Mouse (Mus musculus) midbrain, embryonic 16.5 days (tissue): ENCODE measurements around the gene Nemp2. TPM values are rescaled to one million over a fixed set of nuclear protein-coding genes. Genes with fewer than 3 reads are reported as not detected.

ENCODE experiments used
- ATAC-seq: fragments of 200-750 bp; cut with Nextera tagmentation; 2 replicates; pipeline ENCODE4 v1.8.0; 2017; ENCODE audit warnings: moderate TSS enrichment
- H3K27ac ChIP-seq: fragments of 300-500 bp; sonication (generic); 2 replicates; pipeline ENCODE4 v1.5.1; 2014; ENCODE audit warnings: mild to moderate bottlenecking, low read length, mixed read lengths
- H3K27me3 ChIP-seq: fragments of 300-500 bp; sonication (generic); 2 replicates; pipeline ENCODE4 v1.6.1; 2014; ENCODE audit warnings: low read depth, low read length, mixed read lengths; ENCODE audit not compliant: control insufficient read depth, insufficient read depth
- H3K36me3 ChIP-seq: fragments of 300-500 bp; sonication (generic); 2 replicates; pipeline ENCODE4 v1.6.1; 2014; ENCODE audit warnings: mild to moderate bottlenecking, low read length, moderate library complexity, mixed read lengths; ENCODE audit not compliant: control insufficient read depth, insufficient read depth
- H3K4me1 ChIP-seq: fragments of 300-500 bp; sonication (generic); 2 replicates; pipeline ENCODE4 v1.6.1; 2014; ENCODE audit warnings: mild to moderate bottlenecking, low read length, mixed read lengths; ENCODE audit not compliant: control insufficient read depth, insufficient read depth
- H3K4me2 ChIP-seq: fragments of 300-500 bp; sonication (generic); 2 replicates; pipeline ENCODE4 v1.6.1; 2014; ENCODE audit warnings: mild to moderate bottlenecking, low read length, mixed read lengths
- H3K4me3 ChIP-seq: fragments of 300-500 bp; sonication (generic); 2 replicates; pipeline ENCODE4 v1.5.1; 2014; ENCODE audit warnings: low read depth, mild to moderate bottlenecking, low read length, moderate library complexity, mixed read lengths
- H3K9ac ChIP-seq: fragments of 300-500 bp; sonication (generic); 2 replicates; pipeline ENCODE4 v1.6.1; 2014; ENCODE audit warnings: low read depth, low read length, mixed read lengths
- H3K9me3 ChIP-seq: fragments of 300-500 bp; sonication (generic); replicated peaks from 2 replicates; pipeline ENCODE4 v1.6.1; 2014; ENCODE audit warnings: mild to moderate bottlenecking, low read length, mixed read lengths; ENCODE audit not compliant: control insufficient read depth, poor library complexity, severe bottlenecking
- WGBS: fragments of 180-500 bp; shearing (Covaris S2); extraction: QIAGEN DNeasy Blood & Tissue Kit; methylation state at CpG from one replicate; pipeline ENCODE4 v1.1.7; 2014; 5-methylcytosine and 5-hydroxymethylcytosine counted together
- polyA plus RNA-seq: library from polyadenylated mRNA; unstranded; fragments of >200 nt; fragmentation: Nextera tagmentation; extraction: Ambion mirVana; gene quantifications from 2 replicates; pipeline ENCODE4 v1.2.1, GENCODE M21; 2015

The Nemp2 gene
- polyA plus RNA-seq, 1 experiment from 2014 or later, result 5.0 TPM

DNA sequence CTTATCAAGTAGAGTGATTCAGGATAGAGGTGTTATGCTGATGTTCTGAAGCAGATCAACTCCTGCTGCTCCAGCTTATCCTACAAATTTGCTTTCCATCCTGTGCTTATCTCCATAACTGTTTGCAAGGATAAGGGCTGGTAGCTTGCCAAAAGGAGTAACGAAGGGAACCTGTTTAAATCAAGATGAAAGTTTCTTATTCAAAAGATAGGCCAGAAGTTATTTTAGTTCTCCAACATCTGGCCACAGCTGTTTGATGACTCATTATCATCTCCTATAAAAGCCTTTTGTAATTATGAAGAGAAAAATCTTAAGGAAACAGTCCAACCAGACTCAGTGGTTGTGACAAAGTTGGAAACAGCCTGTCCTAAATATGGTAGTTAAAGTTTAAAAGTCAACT is 12.3 kb upstream of the Nemp2 start:
- Histone ChIP-seq H3K4me3 (no peak overlapping the region), H3K4me2 (no peak overlapping the region), H3K36me3 (no peaks in the 10 kb centered on the region), H3K27me3 (no peaks in the 10 kb centered on the region), H3K27ac (no peak overlapping the region), H3K9ac (no peak overlapping the region), H3K4me1 (no peaks in the 10 kb centered on the region), H3K9me3 (no peaks in the 10 kb centered on the region)
- no peak for ATAC-seq
- 84% methylated on average over 1 of the region's 1 CpGs for WGBS

DNA sequence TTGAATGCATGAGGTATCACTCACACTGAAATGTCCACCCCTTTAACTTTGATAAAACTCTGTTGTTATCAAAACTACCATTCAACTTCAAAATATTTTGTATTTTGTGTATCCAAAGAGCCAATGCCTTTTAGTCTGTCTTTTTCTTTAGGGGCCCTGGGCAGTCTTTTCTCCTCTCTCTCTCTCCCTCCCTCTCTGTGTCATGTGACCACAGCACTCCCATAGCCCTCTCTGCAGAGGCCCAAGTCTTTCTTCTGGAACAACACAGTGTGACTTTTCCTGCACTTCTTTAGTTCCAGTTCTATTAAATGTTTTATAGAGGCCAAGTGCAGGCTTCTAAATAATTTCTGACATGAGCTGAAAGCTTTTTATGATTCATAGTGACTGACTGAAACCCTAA is 10.1 kb upstream of the Nemp2 start:
- Histone ChIP-seq H3K36me3 (no peaks in the 10 kb centered on the region), H3K27ac (no peak overlapping the region), H3K9me3 (no peaks in the 10 kb centered on the region), H3K9ac (no peak overlapping the region), H3K27me3 (no peaks in the 10 kb centered on the region), H3K4me3 (no peak overlapping the region), H3K4me2 (no peak overlapping the region), H3K4me1 (no peaks in the 10 kb centered on the region)
- no peak for ATAC-seq

DNA sequence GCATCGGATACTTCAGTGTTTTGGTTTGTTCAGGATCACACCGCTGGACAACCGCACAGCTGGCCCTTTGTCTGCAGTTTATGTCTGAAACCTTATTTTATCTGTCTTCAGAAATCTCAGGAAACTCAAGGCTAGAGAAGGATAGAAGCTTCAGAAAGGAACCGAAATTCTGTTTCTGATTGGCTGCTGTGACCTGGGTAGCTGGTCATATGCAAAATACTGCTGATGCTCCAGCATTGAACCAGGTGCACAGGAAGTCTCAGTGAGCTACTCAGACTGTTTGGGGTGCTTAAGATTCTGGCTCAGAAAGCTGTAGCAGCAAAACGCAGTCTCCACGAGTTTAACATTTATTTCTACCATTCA is 415 bp downstream of the Nemp2 start:
- WGBS, result 0% methylated on average over 6 of the region's 6 CpGs
- Histone ChIP-seq H3K9me3 (no peaks in the 10 kb centered on the region), H3K4me3 (peak overlapping the region; percentile 98), H3K4me1 (peaks cover 8% of the 10 kb centered on the region), H3K27me3 (no peaks in the 10 kb centered on the region), H3K36me3 (no peaks in the 10 kb centered on the region), H3K4me2 (peak overlapping the region; percentile 64), H3K27ac (peak overlapping the region; percentile 93), H3K9ac (peak overlapping the region; percentile 95)
- peak; percentile 91 for ATAC-seq

DNA sequence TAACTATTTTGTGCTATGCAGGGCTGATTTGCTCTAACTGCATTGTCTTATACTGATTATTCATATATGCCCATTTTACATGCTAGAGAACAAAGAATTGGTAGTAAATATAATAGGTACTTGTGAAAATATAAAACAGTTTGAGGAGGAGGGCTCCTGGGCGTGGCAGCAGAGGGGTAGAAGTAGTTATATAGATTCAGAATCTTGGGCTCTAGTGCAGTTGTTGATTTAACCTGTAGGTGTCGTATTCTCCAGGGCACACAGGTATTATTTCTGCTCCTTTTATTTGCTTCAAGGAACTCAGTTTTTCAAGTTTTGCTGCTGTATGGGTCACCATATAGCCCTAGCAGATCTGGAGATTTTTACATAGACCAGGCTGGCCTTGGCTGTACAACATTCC is 1.1 kb downstream of the Nemp2 start:
- Histone ChIP-seq H3K9ac (no peak overlapping the region), H3K27ac (no peak overlapping the region), H3K4me1 (peaks cover 8% of the 10 kb centered on the region), H3K4me2 (peak overlapping the region; percentile 64), H3K9me3 (no peaks in the 10 kb centered on the region), H3K4me3 (peak overlapping the region; percentile 98), H3K36me3 (no peaks in the 10 kb centered on the region), H3K27me3 (no peaks in the 10 kb centered on the region)
- no peak for ATAC-seq
- WGBS, result 76% methylated on average over 2 of the region's 2 CpGs

DNA sequence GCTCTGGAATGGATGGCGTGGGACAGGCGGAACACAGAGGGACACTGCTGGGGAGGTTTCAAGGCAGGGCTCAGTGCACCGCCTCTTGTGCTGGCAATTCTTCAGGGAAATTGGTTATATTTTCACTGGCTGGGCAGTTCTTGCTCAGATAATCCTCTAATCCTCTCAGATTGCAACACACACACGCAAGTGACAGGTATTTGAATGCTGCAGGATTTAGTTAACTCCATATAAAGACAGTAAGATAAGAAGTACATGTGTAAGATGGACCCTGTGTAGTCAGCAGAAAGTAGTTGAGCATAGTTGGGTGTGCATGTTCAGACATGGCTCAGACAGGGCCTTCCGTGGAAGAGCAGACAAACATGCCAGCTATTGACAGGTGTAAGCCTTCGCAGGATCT is 3.7 kb downstream of the Nemp2 start:
- 90% methylated on average over 6 of the region's 6 CpGs for WGBS
- H3K4me1 ChIP-seq, result peaks cover 8% of the 10 kb centered on the region
- no peaks in the 10 kb centered on the region for H3K27me3 ChIP-seq
- no peak overlapping the region for H3K9ac ChIP-seq
- H3K27ac ChIP-seq, result no peak overlapping the region
- 0 out of 2 replicates have a peak, but pooled peaks cover 2% of the 10 kb centered on the region for H3K36me3 ChIP-seq
- no peaks in the 10 kb centered on the region for H3K9me3 ChIP-seq
- no peak for ATAC-seq
- H3K4me3 ChIP-seq, result no peak overlapping the region
- no peak overlapping the region for H3K4me2 ChIP-seq

DNA sequence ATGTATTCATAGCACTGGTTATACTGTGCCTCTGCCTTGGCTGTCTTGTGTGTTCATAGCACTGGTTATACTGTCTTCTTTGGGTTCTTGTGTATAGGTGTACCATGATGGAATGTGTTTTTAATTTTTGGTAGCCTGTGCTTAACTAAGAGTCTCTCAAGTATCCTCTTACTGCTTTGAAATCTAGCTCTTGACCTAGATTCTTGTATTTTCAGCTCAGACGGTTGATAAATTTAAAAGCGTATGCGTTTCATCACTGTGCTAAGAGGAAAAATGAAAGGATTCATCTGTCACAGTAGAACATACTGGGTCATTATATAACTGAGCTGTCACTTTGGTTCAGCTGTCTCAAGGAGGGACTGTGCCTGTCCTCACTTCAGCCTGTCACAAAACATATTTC is 5.4 kb downstream of the Nemp2 start:
- no peaks in the 10 kb centered on the region for H3K27me3 ChIP-seq
- 94% methylated on average over 3 of the region's 3 CpGs for WGBS
- 0 out of 2 replicates have a peak, but pooled peaks cover 2% of the 10 kb centered on the region for H3K36me3 ChIP-seq
- no peaks in the 10 kb centered on the region for H3K9me3 ChIP-seq
- H3K27ac ChIP-seq, result no peak overlapping the region
- peaks cover 8% of the 10 kb centered on the region for H3K4me1 ChIP-seq
- no peak overlapping the region for H3K4me3 ChIP-seq
- no peak for ATAC-seq
- H3K9ac ChIP-seq, result no peak overlapping the region
- no peak overlapping the region for H3K4me2 ChIP-seq

DNA sequence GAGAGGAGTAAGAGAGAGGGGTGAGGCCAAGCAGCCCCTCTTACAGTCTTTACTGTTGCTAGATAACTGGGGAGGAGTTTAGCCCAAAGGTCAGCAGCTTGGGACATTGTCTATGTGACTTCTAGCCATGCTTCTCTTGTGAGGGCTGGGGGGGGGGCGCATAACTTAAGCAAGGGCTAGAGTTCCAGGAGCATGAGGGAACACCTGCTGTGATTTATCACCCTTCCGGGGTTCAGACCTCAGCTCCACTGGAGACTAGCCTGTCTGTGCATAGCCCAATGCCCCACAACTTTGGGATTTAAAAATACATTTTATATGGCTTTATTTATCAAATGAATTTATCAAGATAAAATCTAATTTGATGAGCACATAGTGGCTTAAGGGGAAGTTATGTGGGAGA is 7.6 kb downstream of the Nemp2 start:
- no peak for ATAC-seq
- Histone ChIP-seq H3K4me1 (no peaks in the 10 kb centered on the region), H3K27me3 (no peaks in the 10 kb centered on the region), H3K27ac (no peak overlapping the region), H3K9me3 (no peaks in the 10 kb centered on the region), H3K4me3 (no peak overlapping the region), H3K9ac (no peak overlapping the region), H3K36me3 (0 out of 2 replicates have a peak, but pooled peaks cover 2% of the 10 kb centered on the region), H3K4me2 (no peak overlapping the region)
- 89% methylated on average over 2 of the region's 2 CpGs for WGBS

DNA sequence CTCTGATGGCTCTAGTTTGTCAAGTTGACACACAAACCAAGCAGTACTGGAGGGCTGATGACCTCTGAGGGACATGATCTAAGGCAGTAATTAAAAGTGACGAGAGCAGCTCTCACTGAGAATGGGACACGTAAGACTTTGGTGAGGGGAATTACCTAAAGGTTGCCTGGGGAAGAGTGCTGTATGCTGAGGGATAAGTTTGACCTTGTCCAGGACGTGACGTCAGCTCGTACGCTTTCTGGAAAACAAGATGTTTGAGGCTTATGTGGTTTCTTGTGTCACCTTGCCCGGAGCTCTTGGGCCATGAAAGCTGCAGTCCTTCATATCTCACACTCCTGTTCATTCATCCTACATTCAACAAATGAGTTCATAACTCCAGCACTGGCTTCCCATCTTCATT is 8.6 kb downstream of the Nemp2 start:
- H3K4me3 ChIP-seq, result no peak overlapping the region
- no peak overlapping the region for H3K27ac ChIP-seq
- H3K4me1 ChIP-seq, result no peaks in the 10 kb centered on the region
- H3K9ac ChIP-seq, result no peak overlapping the region
- no peaks in the 10 kb centered on the region for H3K27me3 ChIP-seq
- 96% methylated on average over 7 of the region's 7 CpGs for whole genome bisulfite sequencing
- ATAC-seq, result no peak
- H3K9me3 ChIP-seq, result no peaks in the 10 kb centered on the region
- H3K4me2 ChIP-seq, result no peak overlapping the region
- 0 out of 2 replicates have a peak, but pooled peaks cover 2% of the 10 kb centered on the region for H3K36me3 ChIP-seq

DNA sequence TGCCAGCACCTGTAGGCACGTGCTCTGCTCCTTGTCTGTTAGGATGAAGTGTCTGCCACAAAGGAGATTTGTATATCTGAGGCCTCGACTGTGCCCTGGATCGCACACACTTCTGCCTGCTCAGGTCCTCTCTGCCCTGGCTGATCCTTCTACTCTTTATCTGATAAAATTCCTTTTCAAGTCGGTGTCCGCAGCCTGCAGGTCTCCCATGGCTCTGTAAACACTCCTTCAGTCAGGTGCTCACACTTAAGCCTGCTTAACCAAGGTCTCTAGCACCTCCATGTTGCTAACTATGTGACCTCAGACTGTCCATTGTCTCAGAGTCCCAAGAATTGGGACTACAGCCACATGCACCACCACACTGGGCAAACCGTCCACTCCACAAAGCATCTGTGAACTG is 9.8 kb downstream of the Nemp2 start:
- H3K4me1 ChIP-seq, result no peaks in the 10 kb centered on the region
- H3K9me3 ChIP-seq, result no peaks in the 10 kb centered on the region
- ATAC-seq, result no peak
- H3K27ac ChIP-seq, result no peak overlapping the region
- no peaks in the 10 kb centered on the region for H3K27me3 ChIP-seq
- WGBS, result 90% methylated on average over 6 of the region's 6 CpGs
- H3K4me3 ChIP-seq, result no peak overlapping the region
- 0 out of 2 replicates have a peak, but pooled peaks cover 2% of the 10 kb centered on the region for H3K36me3 ChIP-seq
- no peak overlapping the region for H3K4me2 ChIP-seq
- H3K9ac ChIP-seq, result no peak overlapping the region

DNA sequence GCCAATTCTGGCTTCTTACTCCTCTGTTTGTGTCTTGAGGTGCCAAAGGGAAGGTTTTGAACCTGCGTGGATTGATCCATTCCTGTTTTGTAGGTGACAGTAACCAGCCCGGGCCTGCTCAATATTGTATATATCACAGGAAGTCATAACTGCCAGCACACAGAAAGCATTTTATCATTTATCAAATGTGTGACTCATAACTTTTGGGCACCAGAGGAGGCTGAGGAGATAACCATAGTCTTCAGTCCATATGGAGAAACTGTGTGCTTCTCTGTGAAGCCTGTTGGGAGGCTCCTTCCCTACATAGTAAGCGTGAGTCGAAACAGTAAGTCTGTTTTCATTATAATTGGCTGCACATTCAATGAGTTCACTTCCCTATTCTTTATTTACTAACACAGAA is 10.2 kb downstream of the Nemp2 start:
- Histone ChIP-seq H3K9ac (no peak overlapping the region), H3K9me3 (no peaks in the 10 kb centered on the region), H3K27me3 (no peaks in the 10 kb centered on the region), H3K4me2 (no peak overlapping the region), H3K36me3 (0 out of 2 replicates have a peak, but pooled peaks cover 2% of the 10 kb centered on the region), H3K4me3 (no peak overlapping the region), H3K27ac (no peak overlapping the region), H3K4me1 (no peaks in the 10 kb centered on the region)
- no peak for ATAC-seq
- 91% methylated on average over 4 of the region's 4 CpGs for WGBS
